Mouse (Mus musculus) bone marrow, adult 2 months (tissue): ENCODE results near the gene Ly86. TPM values are rescaled to one million over a fixed set of nuclear protein-coding genes. Genes with fewer than 3 reads are reported as not detected.

ENCODE experiments used
- H3K27ac ChIP-seq: fragments of 200-500 bp; 2 replicates; pipeline ENCODE4 v1.5.1; 2012; ENCODE audit warnings: low read depth, mild to moderate bottlenecking, control low read depth, inconsistent platforms, low read length; ENCODE audit not compliant: control insufficient read depth, poor library complexity, insufficient read depth
- H3K4me1 ChIP-seq: fragments of 200-500 bp; 2 replicates; pipeline ENCODE4 v1.6.1; 2011; ENCODE audit warnings: low read length; ENCODE audit not compliant: control insufficient read depth, insufficient read depth
- H3K4me3 ChIP-seq: fragments of 200-500 bp; replicated peaks from 2 replicates; pipeline ENCODE3; 2011; ENCODE audit warnings: mild to moderate bottlenecking, low read depth, low read length, control low read depth; ENCODE audit not compliant: control insufficient read depth
- CTCF ChIP-seq: fragments of 200-500 bp; IDR thresholded peaks from 2 replicates; pipeline ENCODE4 v1.5.1; 2011; ENCODE audit warnings: low read length, control low read depth; ENCODE audit not compliant: control insufficient read depth, insufficient read depth
- POLR2A ChIP-seq: fragments of 200-500 bp; IDR thresholded peaks from 2 replicates; pipeline ENCODE4 v1.6.1; 2011; ENCODE audit warnings: low read depth, mild to moderate bottlenecking, control low read depth, low read length, borderline replicate concordance; ENCODE audit not compliant: control insufficient read depth
- WGBS: fragments of 180-500 bp; shearing (Covaris S2); methylation state at CpG from one replicate; pipeline ENCODE4 v1.1.7; 2018; 5-methylcytosine and 5-hydroxymethylcytosine counted together
- polyA plus RNA-seq: library from polyadenylated mRNA; stranded (reverse); fragments of >200 nt; gene quantifications from 2 replicates; pipeline ENCODE4 v1.2.4, GENCODE M21; 2011; ENCODE audit warnings: low replicate concordance; ENCODE audit not compliant: missing spikeins, insufficient read depth, insufficient read length

The Ly86 gene
- polyA plus RNA-seq, 1 experiment = 18.8 TPM

DNA sequence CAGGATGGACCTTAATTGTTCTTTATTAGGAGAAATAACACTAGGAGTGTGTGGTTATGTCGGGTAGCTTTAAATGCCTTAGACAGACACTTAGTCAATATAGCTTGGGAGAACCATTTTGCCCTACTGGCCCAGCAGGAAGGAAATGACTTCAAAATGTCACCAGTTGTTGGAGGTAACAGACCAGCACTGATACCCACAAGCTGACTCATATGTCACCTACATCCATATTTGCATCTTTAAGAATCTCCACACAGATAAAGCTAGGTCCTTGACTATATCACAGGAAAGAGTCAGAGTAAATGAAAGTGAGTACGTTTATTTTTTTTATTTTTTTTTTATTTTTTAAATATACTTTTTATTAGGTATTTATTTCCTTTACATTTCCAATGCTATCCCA lies 58.7 kb downstream of the Ly86 start:
- 62% methylated on average over 2 of the region's 2 CpGs for WGBS
- TF ChIP-seq POLR2A (no peak), CTCF (no peak)
- Histone ChIP-seq H3K27ac (no peak overlapping the region), H3K4me1 (peaks cover 1% of the 10 kb centered on the region), H3K4me3 (no peak overlapping the region)

GRCm38 (mm10) chr13:37415696-37416095 lies 70.7 kb downstream of the Ly86 start:
- H3K27ac ChIP-seq = no peak overlapping the region
- no peak overlapping the region for H3K4me3 ChIP-seq
- no peak for TF ChIP-seq CTCF
- no peak for TF ChIP-seq POLR2A
- no peaks in the 10 kb centered on the region for H3K4me1 ChIP-seq
- WGBS = 89% methylated on average over 1 of the region's 1 CpGs

GRCm38 (mm10) chr13:37423416-37423815 lies 78.4 kb downstream of the Ly86 start:
- no peaks in the 10 kb centered on the region; the same call in 1 of the 2 replicates for H3K4me1 ChIP-seq
- TF ChIP-seq POLR2A (no peak), CTCF (no peak)
- WGBS = 87% methylated on average over 6 of the region's 6 CpGs
- no peak overlapping the region for H3K4me3 ChIP-seq
- no peak overlapping the region for H3K27ac ChIP-seq

DNA sequence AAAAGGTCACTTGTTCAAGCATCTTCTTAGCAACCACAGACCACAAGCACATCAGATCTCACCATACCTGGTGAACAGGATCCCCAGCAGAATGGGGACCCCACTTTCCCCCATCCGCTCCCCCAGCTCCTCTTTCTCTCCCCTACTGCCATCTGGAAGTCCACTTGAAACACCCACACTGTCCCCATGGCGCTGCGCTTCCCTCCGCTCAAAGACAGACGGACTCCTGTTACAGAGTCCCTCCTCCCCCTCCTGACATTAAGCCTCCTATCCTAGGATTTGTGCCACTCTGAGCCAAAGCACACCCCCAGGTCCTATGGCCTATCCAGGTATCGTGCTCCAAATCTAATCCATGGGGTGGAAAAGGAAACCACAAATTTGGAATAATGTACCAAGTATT lies 79.9 kb downstream of the Ly86 start:
- 93% methylated on average over 6 of the region's 6 CpGs for WGBS
- no peak overlapping the region for H3K4me3 ChIP-seq
- H3K27ac ChIP-seq = no peak overlapping the region

DNA sequence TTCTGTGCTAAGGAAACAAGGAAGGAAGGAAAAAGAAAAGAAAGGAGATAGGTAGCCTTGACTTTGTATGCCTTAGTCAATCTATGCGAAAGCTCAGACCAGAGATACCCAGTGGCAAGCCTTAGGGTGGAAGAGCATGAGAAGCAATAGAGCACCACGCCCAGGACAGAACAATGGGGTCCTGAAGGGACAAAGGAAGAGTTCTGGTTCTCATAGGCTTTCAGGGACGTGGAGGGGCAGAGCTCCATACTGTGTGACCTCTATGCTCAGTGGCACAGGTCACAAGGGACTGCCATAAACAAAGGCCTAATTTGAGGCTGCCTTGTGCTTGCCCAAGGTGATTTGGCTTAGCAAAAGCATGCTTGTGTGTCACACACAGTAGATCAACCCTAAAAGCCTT lies 80.4 kb downstream of the Ly86 start:
- Histone ChIP-seq H3K4me1 (no peaks in the 10 kb centered on the region; the same call in 1 of the 2 replicates), H3K27ac (no peak overlapping the region), H3K4me3 (no peak overlapping the region)
- WGBS = 89% methylated on average over 3 of the region's 3 CpGs
- TF ChIP-seq CTCF = no peak
- no peak for TF ChIP-seq POLR2A

More for the DNA sequence above, 79.9 kb downstream of the Ly86 start:
- no peak for TF ChIP-seq CTCF
- no peak for TF ChIP-seq POLR2A
- H3K4me1 ChIP-seq = no peaks in the 10 kb centered on the region; the same call in 1 of the 2 replicates

DNA sequence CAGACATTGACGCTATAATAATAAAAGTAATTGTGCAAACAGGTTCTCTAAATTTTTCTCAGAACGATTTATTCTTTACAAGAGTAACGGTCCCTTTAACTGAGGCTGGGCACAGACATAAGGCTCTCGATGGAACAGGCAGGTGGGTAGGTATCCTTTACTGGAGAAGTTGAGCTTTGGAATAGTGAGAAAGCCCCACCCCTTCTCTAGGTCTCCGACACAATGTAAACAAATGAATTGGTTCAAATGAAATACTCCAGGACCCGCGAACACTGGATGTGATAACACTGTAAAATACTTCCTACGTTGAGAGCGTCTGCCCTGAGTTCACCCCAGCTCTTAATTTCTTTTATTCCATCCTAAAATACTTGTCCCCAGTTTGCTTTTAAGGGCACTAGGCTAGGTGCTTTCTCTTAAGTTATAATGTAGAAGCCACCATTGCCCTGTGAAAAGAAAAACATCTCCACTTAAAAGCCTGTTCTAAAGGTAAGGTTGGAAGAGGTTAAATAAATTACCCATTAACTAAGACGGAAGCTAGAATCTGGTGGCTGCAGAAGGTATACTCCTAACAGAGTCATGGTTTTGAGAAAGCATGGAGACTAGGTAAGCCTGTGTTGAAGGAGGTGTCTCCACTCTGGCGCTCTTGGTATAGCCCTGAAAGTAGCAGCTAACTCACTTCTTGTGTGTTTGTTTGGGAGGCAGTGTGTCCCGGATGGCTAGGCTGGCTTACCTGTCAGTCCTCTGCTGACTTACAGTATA lies 81.7 kb downstream of the Ly86 start:
- Histone ChIP-seq H3K4me3 (no peak overlapping the region), H3K4me1 (no peaks in the 10 kb centered on the region; the same call in none of the 2 replicates), H3K27ac (no peak overlapping the region)
- 84% methylated on average over 12 of the region's 12 CpGs for WGBS
- TF ChIP-seq POLR2A (no peak), CTCF (no peak)

GRCm38 (mm10) chr13:37428496-37428895 lies 83.5 kb downstream of the Ly86 start:
- WGBS = 72% methylated on average over 3 of the region's 3 CpGs
- H3K27ac ChIP-seq = no peak overlapping the region
- no peak for TF ChIP-seq CTCF
- no peak for TF ChIP-seq POLR2A
- no peak overlapping the region for H3K4me3 ChIP-seq
- peaks cover 1% of the 10 kb centered on the region for H3K4me1 ChIP-seq

DNA sequence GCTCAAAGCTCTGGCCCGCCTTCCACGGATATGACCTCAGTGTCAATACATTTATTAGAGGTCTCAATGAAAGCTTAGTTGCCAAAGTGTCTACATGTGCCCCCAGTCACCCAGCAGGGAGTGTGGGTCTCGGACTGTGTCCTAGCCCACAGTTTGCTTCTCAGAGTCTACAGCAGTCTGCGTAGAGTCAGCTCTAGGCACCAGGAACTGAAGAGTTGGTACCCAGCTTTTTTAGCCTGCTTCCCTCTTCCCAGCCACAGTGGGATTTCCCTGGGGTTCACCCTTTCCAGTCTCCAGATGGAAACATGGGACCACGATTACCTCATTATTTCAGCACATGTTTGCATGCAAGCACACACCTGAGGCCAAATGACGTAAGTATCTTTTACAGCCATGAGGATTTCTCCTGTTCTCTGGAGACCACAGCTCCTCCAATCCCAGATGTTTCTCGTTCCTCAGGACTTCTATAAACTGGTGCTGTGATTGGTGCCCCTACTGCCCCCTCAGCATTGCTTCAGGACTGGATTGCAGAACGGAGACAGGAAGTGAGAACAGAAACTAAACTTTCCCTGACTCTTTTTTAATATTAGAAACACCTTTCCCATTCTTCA lies 84.8 kb downstream of the Ly86 start:
- H3K27ac ChIP-seq = no peak overlapping the region
- TF ChIP-seq POLR2A (no peak), CTCF (no peak)
- no peak overlapping the region for H3K4me3 ChIP-seq
- peaks cover 1% of the 10 kb centered on the region; the same call in 1 of the 2 replicates for H3K4me1 ChIP-seq
- WGBS = 59% methylated on average over 8 of the region's 8 CpGs
